Mouse (Mus musculus) monocyte, adult 5-6 weeks (primary cell): Measurements from ENCODE around the gene Cox6a2. TPM values are rescaled to one million over a fixed set of nuclear protein-coding genes. Genes with fewer than 3 reads are reported as not detected.

Source experiments
- ATAC-seq: fragments of 153-309, 156-312 bp; replicated peaks from 2 replicates; pipeline ENCODE4 v1.8.0; 2017; ENCODE audit warnings: mild to moderate bottlenecking; ENCODE audit not compliant: low TSS enrichment, insufficient number of reproducible peaks, severe bottlenecking, poor library complexity, low FRiP score
- total RNA-seq: library from RNA; stranded (forward); fragments of 200-1000, 200-491, 200-594 nt; gene quantifications from 3 replicates; pipeline ENCODE4 v1.2.3, GENCODE M21; 2017

Cox6a2 gene
- total RNA-seq = 3.0 TPM in 1 of 3 replicates, not detected in the others

GRCm38 (mm10) chr7:128206152-128206551 is at the start of gene Cox6a2:
Gene Cox6a2, minus strand, starts transcription at chr7:128206387.
- ATAC-seq = no peak

GRCm38 (mm10) chr7:128255757-128256156 is 49.6 kb upstream of the Cox6a2 start:
- no peak for ATAC-seq

- no peak for ATAC-seq
These were observed 48.8 kb upstream of the Cox6a2 start for GRCm38 (mm10) chr7:128254978-128255377.

- no peak for ATAC-seq
These were observed 46.4 kb upstream of the Cox6a2 start for GRCm38 (mm10) chr7:128252609-128253008.

- no peak for ATAC-seq
These were observed 45.8 kb upstream of the Cox6a2 start for GRCm38 (mm10) chr7:128251946-128252345.

GRCm38 (mm10) chr7:128249998-128250397 is 43.8 kb upstream of the Cox6a2 start:
- ATAC-seq = no peak

- ATAC-seq = no peak
These were observed 42.2 kb upstream of the Cox6a2 start for GRCm38 (mm10) chr7:128248081-128249042.

- peak; percentile 62; the same call in 1 of the 2 replicates for ATAC-seq
These were observed 41.3 kb upstream of the Cox6a2 start for GRCm38 (mm10) chr7:128247443-128247842.

GRCm38 (mm10) chr7:128246496-128247391 is 40.6 kb upstream of the Cox6a2 start, which contains the start of gene Tgfb1i1:
Gene Tgfb1i1, plus strand, starts transcription at chr7:128246812.
- ATAC-seq = no peak

- ATAC-seq = no peak
These were observed 39.4 kb upstream of the Cox6a2 start for GRCm38 (mm10) chr7:128245547-128245946.

- ATAC-seq = no peak
These were observed 38.3 kb upstream of the Cox6a2 start for GRCm38 (mm10) chr7:128244410-128245025.

GRCm38 (mm10) chr7:128243921-128244320 is 37.7 kb upstream of the Cox6a2 start:
- no peak for ATAC-seq

- ATAC-seq = no peak
These were observed 36.1 kb upstream of the Cox6a2 start for GRCm38 (mm10) chr7:128242331-128242730.

GRCm38 (mm10) chr7:128240131-128240784 is 34.1 kb upstream of the Cox6a2 start:
- ATAC-seq = no peak

- no peak for ATAC-seq
These were observed 32.8 kb upstream of the Cox6a2 start for GRCm38 (mm10) chr7:128238991-128239390.

GRCm38 (mm10) chr7:128237927-128238778 is 32.0 kb upstream of the Cox6a2 start, which contains the start of gene 9130023H24Rik:
Gene 9130023H24Rik, minus strand, starts transcription at chr7:128238031.
- peak; percentile 67 for ATAC-seq

- ATAC-seq = no peak
These were observed 31.4 kb upstream of the Cox6a2 start for GRCm38 (mm10) chr7:128237593-128237926.
